Mouse (Mus musculus) intestine, embryonic 14.5 days (tissue): Measurements from ENCODE around the gene Olfr1396. TPM values are rescaled to one million over a fixed set of nuclear protein-coding genes. Genes with fewer than 3 reads are reported as not detected.

Source experiments
- ATAC-seq: fragments of 200-750 bp; cut with Nextera tagmentation; replicated peaks from 2 replicates; pipeline ENCODE4 v1.8.0; 2017; ENCODE audit warnings: low read depth, moderate number of reproducible peaks, moderate TSS enrichment, moderate library complexity; ENCODE audit not compliant: low FRiP score, low TSS enrichment
- DNase-seq: peaks from one replicate; pipeline ENCODE4 v3.0.0-alpha.2; 2018; ENCODE audit warnings: low spot score
- H3K27ac ChIP-seq: fragments of 300-500 bp; sonication (generic); 2 replicates; pipeline ENCODE4 v1.5.1; 2014; ENCODE audit warnings: low read depth, mild to moderate bottlenecking, control low read depth
- H3K27me3 ChIP-seq: fragments of 300-500 bp; sonication (generic); replicated peaks from 2 replicates; pipeline ENCODE4 v1.6.1; 2014; ENCODE audit warnings: low read length, control low read depth; ENCODE audit not compliant: control insufficient read depth, insufficient read depth
- H3K36me3 ChIP-seq: fragments of 300-500 bp; sonication (generic); 2 replicates; pipeline ENCODE4 v1.6.1; 2014; ENCODE audit warnings: low read length, control low read depth; ENCODE audit not compliant: control insufficient read depth, insufficient read depth
- H3K4me1 ChIP-seq: fragments of 300-500 bp; sonication (generic); replicated peaks from 2 replicates; pipeline ENCODE4 v1.6.1; 2014; ENCODE audit warnings: low read length, control low read depth, mixed read lengths; ENCODE audit not compliant: control insufficient read depth, insufficient read depth
- H3K4me2 ChIP-seq: fragments of 300-500 bp; sonication (generic); 2 replicates; pipeline ENCODE4 v1.6.1; 2014; ENCODE audit warnings: low read length
- H3K4me3 ChIP-seq: fragments of 300-500 bp; sonication (generic); 2 replicates; pipeline ENCODE4 v1.5.1; 2014; ENCODE audit warnings: low read depth, low read length, control low read depth, mixed read lengths
- H3K9ac ChIP-seq: fragments of 300-500 bp; sonication (generic); 2 replicates; pipeline ENCODE4 v1.6.1; 2014; ENCODE audit warnings: mild to moderate bottlenecking, low read length
- H3K9me3 ChIP-seq: fragments of 300-500 bp; sonication (generic); 2 replicates; pipeline ENCODE4 v1.6.1; 2016; ENCODE audit warnings: low read length, control low read depth; ENCODE audit not compliant: control insufficient read depth
- WGBS: fragments of 180-500 bp; shearing (Covaris S2); extraction: QIAGEN DNeasy Blood & Tissue Kit; methylation state at CpG from one replicate; pipeline ENCODE4 v1.1.7; 2014; 5-methylcytosine and 5-hydroxymethylcytosine counted together
- polyA plus RNA-seq: library from polyadenylated mRNA; unstranded; fragments of >200 nt; fragmentation: Nextera tagmentation; extraction: Ambion mirVana; gene quantifications from 2 replicates; pipeline ENCODE4 v1.2.1, GENCODE M21; 2014

The Olfr1396 gene
- polyA plus RNA-seq, 1 experiment from 2014 or later: not detected

DNA sequence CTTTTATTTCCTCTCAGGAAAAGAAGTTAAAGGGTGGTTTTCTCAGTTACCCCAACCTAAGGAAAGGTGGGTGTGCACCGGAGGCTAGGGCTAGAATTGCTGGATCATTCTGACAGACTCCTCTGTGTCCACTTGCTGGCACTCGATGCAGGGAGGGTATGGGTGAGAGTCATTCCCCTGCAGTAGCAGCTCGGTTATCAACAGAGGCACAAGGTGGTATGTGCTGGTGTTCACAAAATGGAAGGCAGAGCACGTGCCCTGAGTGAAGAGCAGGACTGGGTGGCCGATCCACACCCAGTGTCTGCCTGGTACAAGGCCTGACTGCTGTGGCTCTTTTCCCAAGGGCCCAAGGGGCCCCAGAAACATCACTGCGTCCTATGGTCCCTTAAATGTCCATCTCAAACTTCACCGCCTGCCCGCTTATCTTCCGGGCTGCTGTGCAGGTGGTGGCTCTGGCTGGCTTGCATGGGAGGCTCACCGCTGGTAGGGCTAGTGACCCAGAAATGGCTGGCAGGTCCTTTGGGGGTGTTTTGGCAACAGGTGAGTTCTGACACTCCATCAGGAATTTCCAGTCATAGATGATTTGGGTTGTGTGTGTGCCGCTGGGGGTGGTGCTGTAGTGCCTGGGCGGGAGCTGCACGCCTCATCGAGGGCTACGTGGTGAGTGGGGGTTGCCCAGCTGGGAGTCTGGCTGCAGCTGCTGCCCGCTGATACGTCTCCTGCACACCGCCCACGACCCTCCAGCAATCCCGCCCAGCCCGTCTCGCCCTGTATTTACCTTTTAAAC is 26.7 kb downstream of the Olfr1396 start:
- DNase-seq: peak; percentile 57
- Histone ChIP-seq H3K4me1 (peaks cover 14% of the 10 kb centered on the region; the same call in 1 of the 2 replicates), H3K4me3 (no peak overlapping the region), H3K36me3 (no peaks in the 10 kb centered on the region), H3K9me3 (no peaks in the 10 kb centered on the region), H3K4me2 (peak overlapping the region; percentile 39), H3K9ac (no peak overlapping the region), H3K27me3 (no peaks in the 10 kb centered on the region), H3K27ac (no peak overlapping the region)
- 38% methylated on average over 22 of the region's 22 CpGs for WGBS
- peak; percentile 70 for ATAC-seq

DNA sequence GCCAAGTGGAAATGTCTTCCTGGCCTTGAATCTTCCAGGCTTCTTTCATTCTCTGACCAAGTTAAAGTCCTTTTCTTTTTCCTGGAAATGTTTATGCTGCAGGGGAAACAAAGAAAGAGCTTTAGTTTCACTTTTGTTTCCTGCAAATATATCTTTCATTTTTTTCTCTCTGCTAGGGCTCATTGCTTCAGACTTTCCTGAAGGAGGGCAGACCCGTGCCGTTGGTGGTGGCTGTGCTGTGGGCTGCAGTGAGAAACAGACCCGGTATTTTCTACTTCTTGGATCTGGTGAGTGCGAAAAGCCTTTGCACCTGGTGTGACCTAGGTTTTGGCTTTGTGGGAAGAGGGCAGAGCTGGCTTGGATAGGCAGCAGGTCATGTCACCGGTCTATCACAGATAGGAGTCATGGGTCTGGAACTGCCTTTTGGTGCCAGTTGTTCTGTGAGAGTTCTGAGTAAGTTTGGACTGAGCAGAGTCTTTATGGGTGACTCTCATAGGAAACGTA is 27.8 kb downstream of the Olfr1396 start:
- Histone ChIP-seq H3K4me1 (peaks cover 14% of the 10 kb centered on the region; the same call in 1 of the 2 replicates), H3K27me3 (no peaks in the 10 kb centered on the region), H3K9me3 (no peaks in the 10 kb centered on the region), H3K36me3 (no peaks in the 10 kb centered on the region), H3K9ac (no peak overlapping the region), H3K27ac (no peak overlapping the region), H3K4me3 (no peak overlapping the region), H3K4me2 (no peak overlapping the region; the same call in 1 of the 2 replicates)
- ATAC-seq: no peak
- peak; percentile 48 for DNase-seq
- WGBS: 78% methylated on average over 6 of the region's 6 CpGs

DNA sequence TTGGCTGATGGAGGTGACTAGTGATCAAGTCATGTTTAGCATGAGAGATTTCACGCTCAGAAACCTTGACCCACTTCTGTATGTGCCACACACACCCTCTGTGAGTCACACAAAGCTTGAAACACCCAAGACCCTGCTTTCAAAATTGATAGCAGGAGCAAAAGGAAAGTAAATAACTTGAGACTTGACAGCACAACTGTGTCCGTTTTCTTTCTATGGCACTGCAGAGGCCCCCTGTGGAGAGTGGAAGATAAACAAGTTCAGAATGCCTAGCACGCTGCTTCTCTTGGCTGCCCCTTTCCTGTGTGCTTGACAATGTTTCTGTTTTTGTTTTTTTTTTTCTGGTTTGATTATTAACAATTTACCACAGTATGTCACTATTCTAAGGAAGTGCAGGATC is 29.8 kb downstream of the Olfr1396 start:
- no peak for ATAC-seq
- Histone ChIP-seq H3K4me3 (no peak overlapping the region), H3K4me2 (no peak overlapping the region), H3K9ac (no peak overlapping the region), H3K9me3 (no peaks in the 10 kb centered on the region), H3K4me1 (peaks cover 14% of the 10 kb centered on the region; the same call in 1 of the 2 replicates), H3K27ac (no peak overlapping the region), H3K27me3 (no peaks in the 10 kb centered on the region), H3K36me3 (no peaks in the 10 kb centered on the region)
- WGBS: 40% methylated on average over 3 of the region's 3 CpGs
- DNase-seq: no peak

DNA sequence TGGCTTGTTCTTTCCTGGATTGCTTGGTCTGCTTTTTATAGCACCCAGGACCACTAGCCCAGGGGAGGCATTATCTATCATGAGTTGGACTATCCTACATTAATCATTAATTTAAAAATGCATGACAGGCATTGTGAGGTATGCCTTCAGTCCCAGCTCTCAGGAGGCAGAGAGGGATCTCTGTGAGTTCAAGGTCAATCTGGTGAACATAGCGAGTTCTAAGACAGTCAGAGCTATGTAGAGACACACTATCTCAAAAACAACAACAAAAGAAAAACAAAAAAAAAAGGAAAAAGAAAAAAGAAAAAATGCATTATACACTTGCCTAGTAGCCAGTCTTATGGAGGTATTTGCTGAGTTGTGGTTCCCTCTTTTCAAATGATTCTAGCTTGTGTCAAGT is 30.3 kb downstream of the Olfr1396 start:
- 59% methylated on average over 1 of the region's 1 CpGs for WGBS
- H3K9ac ChIP-seq: no peak overlapping the region

DNA sequence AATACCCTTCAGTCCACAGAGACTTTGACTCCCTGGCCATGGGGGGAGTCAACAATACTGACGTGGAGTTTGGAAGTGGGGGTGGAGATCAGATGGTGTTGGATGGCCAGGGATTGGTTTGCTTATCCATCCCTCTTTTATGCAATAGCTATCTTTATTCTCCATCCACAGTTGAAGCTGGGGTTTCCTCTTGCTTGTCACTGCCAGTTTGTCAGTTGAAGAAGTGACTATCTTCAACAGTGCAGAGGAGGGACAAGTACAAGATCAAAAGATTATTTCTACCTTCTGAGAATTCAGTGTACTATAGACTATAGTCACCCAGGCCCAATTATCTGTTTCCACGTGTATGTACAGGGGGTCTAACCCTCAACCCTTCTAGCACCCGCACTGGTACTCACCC is 30.9 kb downstream of the Olfr1396 start:
- Histone ChIP-seq H3K27ac (no peak overlapping the region), H3K9me3 (no peaks in the 10 kb centered on the region)

More for the DNA sequence above, 30.3 kb downstream of the Olfr1396 start:
- DNase-seq (no peak), ATAC-seq (no peak)
- Histone ChIP-seq H3K27me3 (no peaks in the 10 kb centered on the region), H3K4me2 (no peak overlapping the region), H3K9me3 (no peaks in the 10 kb centered on the region), H3K27ac (no peak overlapping the region), H3K4me3 (no peak overlapping the region), H3K36me3 (no peaks in the 10 kb centered on the region), H3K4me1 (peaks cover 14% of the 10 kb centered on the region; the same call in 1 of the 2 replicates)

DNA sequence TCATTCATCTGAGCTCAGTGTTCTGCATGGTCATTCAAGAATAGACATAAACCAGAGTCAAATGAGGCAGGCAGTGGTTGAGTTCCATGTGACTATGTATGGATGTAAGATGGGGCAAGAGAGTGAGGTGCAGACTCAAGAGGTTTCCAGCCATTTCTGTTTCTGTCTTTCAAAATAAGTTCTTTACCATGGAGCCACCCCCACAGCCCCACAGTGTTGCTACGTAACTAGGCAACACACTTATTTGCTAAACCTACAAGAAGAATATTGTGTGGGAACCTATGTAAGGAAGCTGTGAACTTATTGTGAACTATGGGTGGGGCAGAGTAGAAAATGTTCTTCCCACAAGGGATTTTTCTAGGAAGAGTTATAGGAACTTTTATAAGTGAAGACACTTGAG is 31.5 kb downstream of the Olfr1396 start:
- Histone ChIP-seq H3K4me1 (0 out of 2 replicates have a peak, but pooled peaks cover 8% of the 10 kb centered on the region), H3K9me3 (no peaks in the 10 kb centered on the region), H3K27ac (no peak overlapping the region), H3K27me3 (no peaks in the 10 kb centered on the region), H3K4me2 (no peak overlapping the region), H3K4me3 (no peak overlapping the region), H3K36me3 (no peaks in the 10 kb centered on the region), H3K9ac (no peak overlapping the region)
- WGBS: 76% methylated on average over 1 of the region's 1 CpGs
- DNase-seq (no peak), ATAC-seq (no peak)

More for the DNA sequence above, 30.9 kb downstream of the Olfr1396 start:
- Histone ChIP-seq H3K4me3 (no peak overlapping the region), H3K4me1 (peaks cover 13% of the 10 kb centered on the region; the same call in 1 of the 2 replicates), H3K4me2 (no peak overlapping the region), H3K36me3 (no peaks in the 10 kb centered on the region), H3K9ac (no peak overlapping the region), H3K27me3 (no peaks in the 10 kb centered on the region)
- DNase-seq (no peak), ATAC-seq (no peak)
- 75% methylated on average over 3 of the region's 3 CpGs for WGBS

DNA sequence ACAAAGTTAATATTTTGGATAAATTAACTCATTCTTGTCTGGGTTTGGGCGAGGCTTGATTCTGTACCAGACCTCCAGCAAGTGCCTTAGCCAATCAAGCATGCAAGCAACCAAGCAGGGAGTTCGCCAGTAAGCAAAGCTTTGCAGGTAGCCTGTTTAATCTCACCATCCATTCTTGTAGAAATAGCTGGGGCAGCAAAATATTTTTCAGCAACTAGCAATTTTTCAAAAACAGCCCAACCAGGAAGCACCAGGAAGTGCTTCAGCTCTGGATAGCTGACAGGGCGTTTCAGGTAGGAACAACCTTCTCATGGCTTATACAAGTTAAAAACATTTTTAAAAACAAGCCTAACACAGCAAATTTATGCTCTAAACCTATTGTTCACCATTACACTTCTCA is 32.8 kb downstream of the Olfr1396 start:
- Histone ChIP-seq H3K4me3 (no peak overlapping the region), H3K9ac (no peak overlapping the region), H3K9me3 (no peaks in the 10 kb centered on the region), H3K4me1 (0 out of 2 replicates have a peak, but pooled peaks cover 3% of the 10 kb centered on the region), H3K27ac (no peak overlapping the region), H3K27me3 (no peaks in the 10 kb centered on the region), H3K4me2 (no peak overlapping the region), H3K36me3 (no peaks in the 10 kb centered on the region)
- 63% methylated on average over 3 of the region's 3 CpGs for WGBS
- no peak for DNase-seq
- no peak for ATAC-seq

DNA sequence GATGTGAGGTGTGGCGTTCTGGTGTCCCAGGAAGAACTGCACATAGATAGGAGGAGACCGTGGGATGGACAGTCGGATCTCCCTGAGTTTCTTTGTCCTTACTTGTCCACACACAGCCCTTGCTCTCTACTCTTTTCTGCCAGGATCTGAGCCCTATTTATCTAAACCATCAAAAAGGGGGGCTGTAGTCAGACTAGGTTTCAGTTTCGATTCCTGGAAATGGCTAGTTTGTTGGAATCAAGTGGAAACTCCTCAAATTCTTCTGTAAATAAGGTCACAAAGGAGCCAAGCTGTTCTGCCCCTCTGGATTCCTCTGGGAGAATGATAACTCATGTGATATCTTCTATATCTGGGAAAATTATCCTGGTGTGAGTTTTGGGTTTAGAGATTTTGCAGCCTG is 33.3 kb downstream of the Olfr1396 start:
- Histone ChIP-seq H3K27me3 (no peaks in the 10 kb centered on the region), H3K36me3 (no peaks in the 10 kb centered on the region), H3K4me2 (no peak overlapping the region), H3K27ac (no peak overlapping the region), H3K9me3 (no peaks in the 10 kb centered on the region), H3K9ac (no peak overlapping the region), H3K4me3 (no peak overlapping the region), H3K4me1 (0 out of 2 replicates have a peak, but pooled peaks cover 3% of the 10 kb centered on the region)
- no peak for ATAC-seq
- no peak for DNase-seq
- 73% methylated on average over 4 of the region's 4 CpGs for WGBS
